Mouse (Mus musculus) bone marrow, adult 2 months (tissue): ENCODE measurements around the gene Ybx1. TPM values are rescaled to one million over a fixed set of nuclear protein-coding genes. Genes with fewer than 3 reads are reported as not detected.
"Not testable (repeated sequence)": the region's sequence is repeated elsewhere in the genome, so short reads cannot be mapped to it uniquely, and the experiment has no call there.

Source experiments
- H3K27ac ChIP-seq: fragments of 200-500 bp; 2 replicates; pipeline ENCODE4 v1.5.1; 2012; ENCODE audit warnings: low read depth, mild to moderate bottlenecking, control low read depth, inconsistent platforms, low read length; ENCODE audit not compliant: control insufficient read depth, poor library complexity, insufficient read depth
- H3K4me1 ChIP-seq: fragments of 200-500 bp; 2 replicates; pipeline ENCODE4 v1.6.1; 2011; ENCODE audit warnings: low read length; ENCODE audit not compliant: control insufficient read depth, insufficient read depth
- H3K4me3 ChIP-seq: fragments of 200-500 bp; replicated peaks from 2 replicates; pipeline ENCODE3; 2011; ENCODE audit warnings: mild to moderate bottlenecking, low read depth, low read length, control low read depth; ENCODE audit not compliant: control insufficient read depth
- CTCF ChIP-seq: fragments of 200-500 bp; IDR thresholded peaks from 2 replicates; pipeline ENCODE4 v1.5.1; 2011; ENCODE audit warnings: low read length, control low read depth; ENCODE audit not compliant: control insufficient read depth, insufficient read depth
- POLR2A ChIP-seq: fragments of 200-500 bp; IDR thresholded peaks from 2 replicates; pipeline ENCODE4 v1.6.1; 2011; ENCODE audit warnings: low read depth, mild to moderate bottlenecking, control low read depth, low read length, borderline replicate concordance; ENCODE audit not compliant: control insufficient read depth
- whole genome bisulfite sequencing: fragments of 180-500 bp; shearing (Covaris S2); methylation state at CpG from one replicate; pipeline ENCODE4 v1.1.7; 2018; 5-methylcytosine and 5-hydroxymethylcytosine counted together
- polyA plus RNA-seq: library from polyadenylated mRNA; stranded (reverse); fragments of >200 nt; gene quantifications from 2 replicates; pipeline ENCODE4 v1.2.4, GENCODE M21; 2011; ENCODE audit warnings: low replicate concordance; ENCODE audit not compliant: missing spikeins, insufficient read depth, insufficient read length

Ybx1 gene
- polyA plus RNA-seq, 1 experiment, result 389 TPM

DNA sequence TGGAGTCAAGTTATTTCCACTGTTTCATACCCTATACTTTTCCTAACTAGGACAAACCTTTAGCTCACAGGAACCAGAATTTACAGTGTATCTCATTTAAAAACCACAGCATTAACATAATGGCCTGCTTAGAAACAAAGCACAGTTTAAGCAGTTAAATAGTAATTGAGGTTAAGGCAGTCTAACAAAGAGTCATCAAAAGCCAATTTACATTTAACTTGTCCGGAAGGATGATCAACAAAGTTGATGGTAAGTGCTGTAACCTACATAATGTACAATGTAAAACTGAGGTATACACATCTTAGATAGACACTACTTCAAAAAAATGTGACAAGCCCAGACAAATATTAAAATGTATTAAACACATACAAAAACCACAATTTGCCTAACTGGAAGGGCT is 2.5 kb downstream of the Ybx1 start:
- WGBS, result 76% methylated on average over 1 of the region's 1 CpGs
- Histone ChIP-seq H3K27ac (no peak overlapping the region), H3K4me1 (no peaks in the 10 kb centered on the region; the same call in 1 of the 2 replicates), H3K4me3 (no peak overlapping the region)
- TF ChIP-seq POLR2A (no peak), CTCF (no peak)

DNA sequence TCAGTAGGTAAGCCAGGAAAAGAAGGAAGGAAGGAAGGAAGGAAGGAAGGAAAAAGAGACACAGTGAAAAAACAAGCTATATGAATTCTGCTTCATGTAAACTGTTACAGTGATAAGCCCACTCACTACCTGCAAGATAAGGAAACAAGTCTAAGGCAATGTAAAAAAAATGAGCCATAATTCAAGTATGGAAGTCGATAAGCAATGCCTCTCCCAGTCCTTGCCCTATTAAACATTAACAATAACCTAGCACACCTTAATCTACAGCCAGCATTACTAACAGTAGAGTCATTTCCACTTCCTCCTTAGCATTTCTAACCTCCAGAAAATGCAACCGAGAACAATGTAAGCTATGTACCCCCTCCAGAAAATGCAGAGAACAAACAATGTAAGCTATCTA is 9.1 kb downstream of the Ybx1 start:
- H3K4me1 ChIP-seq, result no peaks in the 10 kb centered on the region; the same call in 1 of the 2 replicates
- TF ChIP-seq POLR2A, result no peak
- no peak for TF ChIP-seq CTCF
- H3K4me3 ChIP-seq, result no peak overlapping the region
- WGBS, result 30% methylated on average over 2 of the region's 2 CpGs
- H3K27ac ChIP-seq, result no peak overlapping the region

DNA sequence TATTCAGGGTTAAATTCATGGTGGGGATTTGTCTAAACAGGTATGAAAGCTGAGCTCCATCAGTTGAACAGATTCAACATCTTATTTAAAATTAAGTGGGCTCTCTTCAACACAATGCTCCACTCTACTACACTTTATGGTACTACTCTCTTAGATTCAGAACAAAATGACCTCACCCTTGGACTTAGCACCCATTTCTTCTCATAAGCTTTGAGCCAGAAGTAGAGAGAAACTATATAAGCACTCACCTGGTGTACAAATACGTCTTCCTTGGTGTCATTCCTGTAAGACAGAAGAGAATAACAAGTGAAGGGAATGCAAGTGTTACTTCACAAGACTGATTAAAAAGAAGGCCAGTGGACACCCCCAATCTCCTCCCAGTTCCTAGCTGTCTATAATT is 9.5 kb downstream of the Ybx1 start:
- H3K4me3 ChIP-seq, result no peak overlapping the region
- TF ChIP-seq CTCF, result no peak
- no peak for TF ChIP-seq POLR2A
- H3K27ac ChIP-seq, result no peak overlapping the region
- WGBS, result 83% methylated on average over 1 of the region's 1 CpGs
- H3K4me1 ChIP-seq, result no peaks in the 10 kb centered on the region; the same call in 1 of the 2 replicates

DNA sequence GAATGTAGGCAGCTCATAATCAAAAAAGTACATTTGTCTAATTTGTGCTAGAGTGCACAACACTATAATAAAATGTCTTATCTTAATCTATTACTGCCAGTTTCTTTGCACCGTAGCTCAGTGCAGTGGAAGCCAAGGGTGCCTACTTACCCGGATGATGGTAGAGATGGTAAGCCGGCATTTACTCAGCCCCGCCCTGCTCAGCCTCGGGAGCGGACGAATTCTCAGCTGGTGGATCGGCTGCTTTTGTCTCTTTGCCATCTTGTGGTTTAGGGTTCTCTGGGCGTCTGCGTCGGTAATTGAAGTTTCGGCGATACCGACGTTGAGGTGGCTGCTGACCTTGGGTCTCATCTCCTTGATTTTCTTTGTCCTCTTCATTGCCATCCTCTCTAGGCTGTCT is 15.6 kb downstream of the Ybx1 start:
- 86% methylated on average over 15 of the region's 15 CpGs for WGBS
- not testable (repeated sequence) for H3K4me1 ChIP-seq, H3K27ac ChIP-seq, H3K4me3 ChIP-seq

DNA sequence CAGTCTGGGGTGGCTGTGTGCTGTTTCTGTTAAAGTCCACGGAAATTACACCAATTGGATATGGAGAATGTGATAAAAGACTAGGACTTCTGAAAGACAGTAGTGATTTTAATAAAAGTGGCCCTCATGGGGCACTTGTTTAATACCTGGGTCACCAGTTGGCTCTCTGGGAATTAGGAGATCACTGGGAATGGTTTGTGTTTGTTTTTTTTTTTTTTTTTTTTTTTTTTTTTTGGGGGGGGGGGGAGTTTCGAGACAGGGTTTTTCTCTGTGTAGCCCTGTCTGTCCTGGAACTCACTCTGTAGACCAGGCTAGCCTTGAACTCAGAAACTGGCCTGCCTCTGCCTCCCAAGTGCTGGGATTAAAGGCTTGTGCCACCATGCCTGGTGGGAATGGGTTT is 18.7 kb downstream of the Ybx1 start:
- 83% methylated on average over 2 of the region's 2 CpGs for WGBS

DNA sequence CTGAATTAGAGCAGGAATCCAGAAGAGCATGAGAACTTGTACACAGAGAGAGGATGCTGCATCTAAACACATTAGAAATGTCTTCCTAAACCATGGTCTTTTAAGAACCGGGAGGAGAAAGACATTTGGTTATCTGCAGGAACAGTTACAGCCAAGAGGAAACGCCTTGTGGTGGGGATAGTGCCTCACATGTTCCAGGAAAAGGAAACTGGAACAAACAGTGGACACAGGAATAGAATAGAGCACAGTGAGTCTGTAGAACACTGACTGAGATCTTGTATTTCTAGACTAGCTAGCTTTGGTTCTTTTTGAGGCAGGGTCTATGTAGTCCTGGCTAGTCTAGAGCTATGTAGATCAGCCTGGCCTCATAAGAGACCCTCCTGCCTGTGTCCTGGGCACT is 19.2 kb downstream of the Ybx1 start:
- H3K27ac ChIP-seq, result no peak overlapping the region
- no peak for TF ChIP-seq POLR2A
- no peak for TF ChIP-seq CTCF
- H3K4me3 ChIP-seq, result no peak overlapping the region
- WGBS, result 47% methylated on average over 2 of the region's 2 CpGs
- H3K4me1 ChIP-seq, result no peaks in the 10 kb centered on the region; the same call in 1 of the 2 replicates

More for the DNA sequence above, 18.7 kb downstream of the Ybx1 start:
- Histone ChIP-seq H3K4me3 (no peak overlapping the region), H3K4me1 (no peaks in the 10 kb centered on the region; the same call in 1 of the 2 replicates), H3K27ac (no peak overlapping the region)
- no peak for TF ChIP-seq CTCF
- no peak for TF ChIP-seq POLR2A

DNA sequence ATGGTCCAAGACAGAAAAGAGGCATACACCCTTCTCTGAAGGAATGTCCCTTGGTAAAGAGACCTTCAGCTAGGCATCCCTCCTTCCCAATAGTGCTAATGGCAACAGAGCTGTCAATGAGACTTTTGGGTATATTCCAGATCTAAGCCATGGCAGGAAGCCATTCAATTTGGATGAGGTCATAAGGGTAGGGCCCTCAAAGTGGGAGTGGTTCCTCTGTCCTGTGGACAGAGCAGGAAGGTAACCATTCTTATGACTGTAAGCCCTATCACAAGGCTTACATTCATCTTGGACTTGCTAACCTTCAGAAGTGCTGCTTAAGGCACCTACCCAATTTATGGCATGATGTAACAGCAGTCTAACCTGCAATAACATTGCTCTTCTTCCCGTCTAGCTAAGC is 19.8 kb downstream of the Ybx1 start:
- no peak overlapping the region for H3K27ac ChIP-seq
- 77% methylated on average over 1 of the region's 1 CpGs for WGBS
- no peaks in the 10 kb centered on the region; the same call in 1 of the 2 replicates for H3K4me1 ChIP-seq
- TF ChIP-seq POLR2A (no peak), CTCF (no peak)
- no peak overlapping the region for H3K4me3 ChIP-seq

DNA sequence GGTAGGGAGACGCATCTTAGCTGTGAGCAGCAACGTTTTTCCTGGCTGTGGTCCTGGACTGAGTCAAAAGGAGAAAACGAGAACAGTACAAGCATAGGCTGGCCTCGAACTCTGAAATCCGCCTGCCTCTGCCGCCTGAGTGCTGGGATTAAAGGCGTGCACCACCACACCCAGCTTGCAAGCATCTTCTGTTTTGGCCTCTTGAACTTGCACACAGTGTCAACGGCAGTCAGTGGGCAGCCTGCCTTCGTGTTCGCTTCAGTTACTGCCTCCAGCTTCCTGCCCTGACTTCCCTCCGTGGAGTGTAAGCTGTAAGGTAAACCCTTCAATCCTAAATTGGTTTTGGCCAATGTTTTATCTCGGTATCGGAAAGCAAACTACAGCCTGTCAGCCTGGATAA is 27.8 kb downstream of the Ybx1 start:
- Histone ChIP-seq H3K4me3 (no peak overlapping the region), H3K27ac (no peak overlapping the region), H3K4me1 (no peaks in the 10 kb centered on the region)
- no peak for TF ChIP-seq POLR2A
- no peak for TF ChIP-seq CTCF
- WGBS, result 62% methylated on average over 13 of the region's 13 CpGs

DNA sequence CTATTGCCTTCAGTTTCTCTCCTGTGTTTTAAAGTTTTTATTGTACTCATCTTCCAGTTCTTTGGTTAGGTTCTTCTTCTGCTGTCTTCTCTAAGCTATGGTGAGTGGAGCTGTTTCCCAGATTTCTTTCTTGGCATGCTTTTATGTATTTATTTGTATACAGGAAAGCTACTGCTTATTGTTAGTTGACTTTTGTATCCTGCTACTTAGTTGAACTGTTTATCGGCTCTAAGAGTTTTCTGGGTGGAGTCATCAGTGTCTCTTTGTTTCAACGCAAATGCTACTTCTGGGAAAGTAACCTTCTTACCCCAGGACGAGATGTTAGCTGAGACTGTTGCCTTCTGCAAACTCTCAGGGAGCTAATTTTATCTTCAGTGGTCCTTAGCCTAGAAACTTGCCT is 30.9 kb downstream of the Ybx1 start:
- no peak for TF ChIP-seq POLR2A
- no peak for TF ChIP-seq CTCF
- Histone ChIP-seq H3K4me1 (no peaks in the 10 kb centered on the region), H3K27ac (no peak overlapping the region), H3K4me3 (no peak overlapping the region)
- 75% methylated on average over 3 of the region's 3 CpGs for WGBS
